Mouse (Mus musculus): ENCODE results near the gene Gm29666. TPM values are rescaled to one million over a fixed set of nuclear protein-coding genes. Genes with fewer than 3 reads are reported as not detected.

Gene Gm29666
- 0.04 TPM in 1 of 2 replicates, not detected in the other for polyA plus RNA-seq (2012; ENCODE audit: insufficient read depth, low replicate concordance)

GRCm38 (mm10) chr15:84919938-84920337, at the start of gene Gm29666:
Gene Gm29666, minus strand, starts transcription at chr15:84920038.
- H3K4me3 ChIP-seq (replicated peaks), result no peak within 1 kb of the TSS
- no peaks in the 10 kb centered on the region for H3K9me3 ChIP-seq
- TF ChIP-seq GATA1 (IDR thresholded peaks at IDR 0.05; ENCODE audit: borderline replicate concordance, low read length) (no peak), FLI1 (IDR thresholded peaks at IDR 0.05; ENCODE audit: low read length) (no peak)
- peaks cover 29% of the 10 kb centered on the region for H3K4me1 ChIP-seq
- peaks cover 38% of the 10 kb centered on the region for H3K36me3 ChIP-seq (replicated peaks; ENCODE audit: low read length)
- H3K27me3 ChIP-seq (replicated peaks), result no peaks in the 10 kb centered on the region

- TF ChIP-seq GATA1 (IDR thresholded peaks at IDR 0.05; ENCODE audit: borderline replicate concordance, low read length), result no peak
- no peak for TF ChIP-seq FLI1 (IDR thresholded peaks at IDR 0.05; ENCODE audit: low read length)
- Histone ChIP-seq H3K4me1 (peaks cover 16% of the 10 kb centered on the region), H3K36me3 (replicated peaks; ENCODE audit: low read length) (no peaks in the 10 kb centered on the region), H3K27me3 (replicated peaks) (peaks cover 30% of the 10 kb centered on the region), H3K4me3 (replicated peaks) (no peak overlapping the region), H3K9me3 (no peaks in the 10 kb centered on the region)
Observed at GRCm38 (mm10) chr15:84968534-84968933, 48.7 kb upstream of the Gm29666 start.

- H3K4me1 ChIP-seq, result peaks cover 8% of the 10 kb centered on the region
- TF ChIP-seq GATA1 (IDR thresholded peaks at IDR 0.05; ENCODE audit: borderline replicate concordance, low read length) (no peak), FLI1 (IDR thresholded peaks at IDR 0.05; ENCODE audit: low read length) (no peak)
- H3K4me3 ChIP-seq (replicated peaks), result no peak overlapping the region
- peaks cover 34% of the 10 kb centered on the region for H3K27me3 ChIP-seq (replicated peaks)
- no peaks in the 10 kb centered on the region for H3K36me3 ChIP-seq (replicated peaks; ENCODE audit: low read length)
- H3K9me3 ChIP-seq, result no peaks in the 10 kb centered on the region
Observed at GRCm38 (mm10) chr15:84965575-84966360, 45.9 kb upstream of the Gm29666 start.

- Histone ChIP-seq H3K4me3 (replicated peaks) (peak overlapping the region; percentile 7), H3K9me3 (no peaks in the 10 kb centered on the region), H3K27me3 (replicated peaks) (peaks cover 44% of the 10 kb centered on the region), H3K4me1 (peaks cover 8% of the 10 kb centered on the region), H3K36me3 (replicated peaks; ENCODE audit: low read length) (no peaks in the 10 kb centered on the region)
- TF ChIP-seq FLI1 (IDR thresholded peaks at IDR 0.05; ENCODE audit: low read length) (no peak), GATA1 (IDR thresholded peaks at IDR 0.05; ENCODE audit: borderline replicate concordance, low read length) (no peak)
Observed at GRCm38 (mm10) chr15:84964771-84965170, 44.9 kb upstream of the Gm29666 start.

GRCm38 (mm10) chr15:84962518-84962917, 42.7 kb upstream of the Gm29666 start:
- Histone ChIP-seq H3K36me3 (replicated peaks; ENCODE audit: low read length) (peaks cover 12% of the 10 kb centered on the region), H3K9me3 (no peaks in the 10 kb centered on the region), H3K4me1 (peaks cover 8% of the 10 kb centered on the region), H3K4me3 (replicated peaks) (no peak overlapping the region), H3K27me3 (replicated peaks) (peaks cover 57% of the 10 kb centered on the region)
- TF ChIP-seq FLI1 (IDR thresholded peaks at IDR 0.05; ENCODE audit: low read length) (no peak), GATA1 (IDR thresholded peaks at IDR 0.05; ENCODE audit: borderline replicate concordance, low read length) (no peak)

GRCm38 (mm10) chr15:84960692-84961091, 40.9 kb upstream of the Gm29666 start:
- H3K36me3 ChIP-seq (replicated peaks; ENCODE audit: low read length), result peaks cover 17% of the 10 kb centered on the region
- peaks cover 57% of the 10 kb centered on the region for H3K27me3 ChIP-seq (replicated peaks)
- TF ChIP-seq GATA1 (IDR thresholded peaks at IDR 0.05; ENCODE audit: borderline replicate concordance, low read length) (no peak), FLI1 (IDR thresholded peaks at IDR 0.05; ENCODE audit: low read length) (no peak)
- H3K4me3 ChIP-seq (replicated peaks), result no peak overlapping the region
- no peaks in the 10 kb centered on the region for H3K9me3 ChIP-seq
- H3K4me1 ChIP-seq, result peaks cover 8% of the 10 kb centered on the region

- Histone ChIP-seq H3K4me3 (replicated peaks) (no peak overlapping the region), H3K9me3 (no peaks in the 10 kb centered on the region), H3K4me1 (peaks cover 4% of the 10 kb centered on the region), H3K27me3 (replicated peaks) (peaks cover 52% of the 10 kb centered on the region), H3K36me3 (replicated peaks; ENCODE audit: low read length) (peaks cover 25% of the 10 kb centered on the region)
- TF ChIP-seq FLI1 (IDR thresholded peaks at IDR 0.05; ENCODE audit: low read length) (no peak), GATA1 (IDR thresholded peaks at IDR 0.05; ENCODE audit: borderline replicate concordance, low read length) (no peak)
Observed at GRCm38 (mm10) chr15:84959891-84960290, 40.1 kb upstream of the Gm29666 start.

- H3K36me3 ChIP-seq (replicated peaks; ENCODE audit: low read length), result peaks cover 36% of the 10 kb centered on the region
Observed at GRCm38 (mm10) chr15:84958331-84958730, 38.5 kb upstream of the Gm29666 start.

GRCm38 (mm10) chr15:84957851-84958250, 38.0 kb upstream of the Gm29666 start:
- no peaks in the 10 kb centered on the region for H3K9me3 ChIP-seq
- no peaks in the 10 kb centered on the region; the same call in 1 of the 2 replicates for H3K4me1 ChIP-seq
- TF ChIP-seq FLI1 (IDR thresholded peaks at IDR 0.05; ENCODE audit: low read length) (no peak), GATA1 (IDR thresholded peaks at IDR 0.05; ENCODE audit: borderline replicate concordance, low read length) (no peak)
- peaks cover 48% of the 10 kb centered on the region for H3K27me3 ChIP-seq (replicated peaks)
- peaks cover 41% of the 10 kb centered on the region for H3K36me3 ChIP-seq (replicated peaks; ENCODE audit: low read length)
- no peak overlapping the region for H3K4me3 ChIP-seq (replicated peaks)

More at GRCm38 (mm10) chr15:84958331-84958730, 38.5 kb upstream of the Gm29666 start:
- TF ChIP-seq GATA1 (IDR thresholded peaks at IDR 0.05; ENCODE audit: borderline replicate concordance, low read length), result no peak
- TF ChIP-seq FLI1 (IDR thresholded peaks at IDR 0.05; ENCODE audit: low read length), result no peak
- no peaks in the 10 kb centered on the region; the same call in 1 of the 2 replicates for H3K4me1 ChIP-seq
- peaks cover 50% of the 10 kb centered on the region for H3K27me3 ChIP-seq (replicated peaks)
- H3K4me3 ChIP-seq (replicated peaks), result no peak overlapping the region
- no peaks in the 10 kb centered on the region for H3K9me3 ChIP-seq

- Histone ChIP-seq H3K4me3 (replicated peaks) (peak overlapping the region; percentile 3), H3K9me3 (no peaks in the 10 kb centered on the region), H3K36me3 (replicated peaks; ENCODE audit: low read length) (peaks cover 81% of the 10 kb centered on the region), H3K4me1 (no peaks in the 10 kb centered on the region), H3K27me3 (replicated peaks) (peaks cover 20% of the 10 kb centered on the region)
- TF ChIP-seq FLI1 (IDR thresholded peaks at IDR 0.05; ENCODE audit: low read length) (no peak), GATA1 (IDR thresholded peaks at IDR 0.05; ENCODE audit: borderline replicate concordance, low read length) (no peak)
Observed at GRCm38 (mm10) chr15:84953259-84953658, 33.4 kb upstream of the Gm29666 start.
